Mouse (Mus musculus) liver, adult 2 months (tissue): ENCODE results near the gene Gpatch8.

Source experiments
- CTCF ChIP-seq: fragments of 200-500 bp; IDR thresholded peaks from 2 replicates; pipeline ENCODE4 v1.5.1; 2011; ENCODE audit warnings: low read depth, low read length, control low read depth
- POLR2A ChIP-seq: fragments of 200-500 bp; IDR thresholded peaks from 2 replicates; pipeline ENCODE4 v1.6.1; 2011; ENCODE audit warnings: low read length, control low read depth; ENCODE audit not compliant: insufficient read depth; ENCODE audit errors: extremely low read depth

GRCm38 (mm10) chr11:102568191-102568590 is 12.0 kb upstream of the Gpatch8 start:
- TF ChIP-seq CTCF (peak; percentile 81), POLR2A (no peak)
